Mouse (Mus musculus): ENCODE measurements around the gene Prss30.

DNA sequence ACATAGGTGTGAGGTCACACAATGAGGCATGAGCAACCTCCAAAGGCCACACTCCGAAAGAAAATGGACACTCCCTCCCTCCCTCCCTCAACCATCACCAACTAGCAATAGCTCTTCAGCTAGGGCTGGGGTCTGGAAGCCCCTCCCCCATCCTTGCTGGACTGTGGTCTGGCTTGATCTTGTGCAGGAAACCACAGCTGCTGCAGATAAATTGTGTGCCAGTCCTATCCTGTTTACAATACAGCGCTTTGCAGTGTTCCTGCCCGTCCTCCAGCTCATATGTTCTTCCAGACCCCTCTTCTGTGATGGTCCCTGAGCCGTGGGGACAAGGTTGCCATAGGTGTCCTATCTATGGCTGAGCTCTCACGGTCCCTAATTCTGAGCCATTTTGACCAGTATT, 49.2 kb downstream of the Prss30 start:
- TF ChIP-seq CTCF (IDR thresholded peaks at IDR 0.05; ENCODE audit: low read depth, low read length): no peak
- TF ChIP-seq GATA1 (IDR thresholded peaks at IDR 0.05; ENCODE audit: borderline replicate concordance, low read length): no peak

Data from G1E (cell line).